Mouse (Mus musculus) cerebellum, adult 2 months (tissue): ENCODE measurements at regions not wholly inside any gene's neighbourhood (a gene's known extent, or its start where the extent isn't known, plus 50 kb on each side); places are given as distances from the start of the nearest gene placed in this dataset.

Experiments
- CTCF ChIP-seq: fragments of 200-500 bp; IDR thresholded peaks from 2 replicates; pipeline ENCODE4 v1.5.1; 2011; ENCODE audit warnings: low read depth, mild to moderate bottlenecking, control low read depth, low read length, moderate library complexity, borderline replicate concordance; ENCODE audit not compliant: insufficient read depth
- POLR2A ChIP-seq: fragments of 200-500 bp; IDR thresholded peaks from 2 replicates; pipeline ENCODE4 v1.6.1; 2011; ENCODE audit warnings: low read length, control low read depth, borderline replicate concordance; ENCODE audit not compliant: insufficient read depth

- TF ChIP-seq CTCF: peak; percentile 20; the same call in 1 of the 2 replicates
- no peak for TF ChIP-seq POLR2A
These were observed 113.1 kb upstream of the Fam49a start for GRCm38 (mm10) chr12:12148659-12149399.
